Mouse (Mus musculus) left cerebral cortex, postnatal 4 days (tissue): ENCODE results near the gene Gnpat. TPM values are rescaled to one million over a fixed set of nuclear protein-coding genes. Genes with fewer than 3 reads are reported as not detected.

ENCODE experiments used
- DNase-seq: peaks from one replicate; pipeline ENCODE4 v3.0.0-alpha.2; 2022
- intact Hi-C: fragments of 180-260 bp; cut with DNase I; formaldehyde crosslinking; loops from one replicate; pipeline ENCODE4 v1.15.1; 2025
- total RNA-seq, 2 experiments: library from RNA; stranded (reverse); gene quantifications; 2 replicates each; pipeline ENCODE4 v1.2.3; 2021

The Gnpat gene
- total RNA-seq, 2 experiments from 2014 or later: 62.1 to 69.6 TPM

- no peak for DNase-seq
- intact Hi-C loops: no loop called here
Observed at GRCm38 (mm10) chr8:124932435-124932834, 69.6 kb downstream of the Gnpat start.

- DNase-seq: no peak
- intact Hi-C loops: no loop called here
Observed at GRCm38 (mm10) chr8:124935116-124935515, 72.3 kb downstream of the Gnpat start.

DNA sequence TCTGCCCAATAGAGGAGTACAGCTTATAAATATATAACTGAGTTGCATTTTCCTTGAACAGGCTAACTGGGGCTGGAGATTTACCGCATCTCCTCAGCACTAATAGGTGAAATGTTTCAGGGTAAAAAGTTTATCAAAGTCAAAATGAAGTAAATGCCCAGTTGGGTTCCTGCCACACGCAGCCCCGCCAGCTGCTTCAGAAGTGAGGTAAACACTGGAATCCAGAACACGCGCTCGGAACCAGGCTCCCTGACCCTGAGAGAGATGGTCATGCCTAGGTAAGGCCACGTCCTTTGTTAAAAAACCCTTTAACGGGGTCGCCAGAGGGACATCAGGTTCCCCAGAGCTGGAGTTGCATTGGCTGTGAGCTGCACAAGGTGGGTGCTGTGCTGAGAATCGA lies 73.9 kb downstream of the Gnpat start:
- intact Hi-C loops: no loop called here
- no peak for DNase-seq

GRCm38 (mm10) chr8:124937293-124937692 lies 74.5 kb downstream of the Gnpat start:
- intact Hi-C loops: no loop called here

More at GRCm38 (mm10) chr8:124937293-124937692, 74.5 kb downstream of the Gnpat start:
- DNase-seq: no peak

Other genes with a start within 250 kb of the Gnpat start
- gene 2310022B05Rik, start 199.7 kb upstream of the Gnpat start, total RNA-seq: 10 to 100 TPM; 86.2 to 89.8 TPM
- gene Ttc13, start 141.1 kb upstream of the Gnpat start, total RNA-seq: 10 to 100 TPM; 72.6 to 73.2 TPM
- 10 to 100 TPM; 23.3 to 24.7 TPM for gene Arv1, start 140.9 kb upstream of the Gnpat start, total RNA-seq
- gene Fam89a, start 111.2 kb upstream of the Gnpat start, total RNA-seq: under 1 TPM; 0.28 to 0.44 TPM
- 100 to 1,000 TPM; 251 to 271 TPM for gene Trim67, start 69.9 kb upstream of the Gnpat start, total RNA-seq
- 10 to 100 TPM; 21.2 to 24.2 TPM for gene 2810004N23Rik, start 87 bp downstream of the Gnpat start, total RNA-seq
- 10 to 100 TPM; 32.8 to 33.8 TPM for gene Exoc8, start 34.7 kb downstream of the Gnpat start, total RNA-seq
- gene Sprtn, start 34.9 kb downstream of the Gnpat start, total RNA-seq: 10 to 100 TPM; 17.2 to 17.6 TPM
- 10 to 100 TPM; 57.0 to 59.0 TPM for gene Egln1, start 86.3 kb downstream of the Gnpat start, total RNA-seq
- gene Tsnax, start 150.0 kb downstream of the Gnpat start, total RNA-seq: 10 to 100 TPM; 70.9 to 77.4 TPM
- gene Disc1, start 191.2 kb downstream of the Gnpat start, total RNA-seq: 1 to 10 TPM; 3.9 to 4.4 TPM